Mouse (Mus musculus) hindbrain, embryonic 14.5 days (tissue): ENCODE measurements at regions not wholly inside any gene's neighbourhood (a gene's known extent, or its start where the extent isn't known, plus 50 kb on each side); places are given as distances from the start of the nearest gene placed in this dataset.
"Not testable (repeated sequence)": the region's sequence is repeated elsewhere in the genome, so short reads cannot be mapped to it uniquely, and the experiment has no call there.

Source experiments
- ATAC-seq: fragments of 200-750 bp; cut with Nextera tagmentation; 2 replicates; pipeline ENCODE4 v1.8.0; 2017; ENCODE audit warnings: moderate number of reproducible peaks, mild to moderate bottlenecking, moderate TSS enrichment, moderate library complexity; ENCODE audit not compliant: low FRiP score
- DNase-seq: peaks from one replicate; pipeline ENCODE4 v3.0.0-alpha.2; 2015; ENCODE audit warnings: low spot score
- H3K27ac ChIP-seq: fragments of 300-500 bp; sonication (generic); 2 replicates; pipeline ENCODE4 v1.5.1; 2014; ENCODE audit warnings: mild to moderate bottlenecking, moderate library complexity
- H3K27me3 ChIP-seq: fragments of 300-500 bp; sonication (generic); 2 replicates; pipeline ENCODE4 v1.6.1; 2014; ENCODE audit warnings: mild to moderate bottlenecking, low read length, mixed read lengths; ENCODE audit not compliant: control insufficient read depth, insufficient read depth
- H3K36me3 ChIP-seq: fragments of 300-500 bp; sonication (generic); replicated peaks from 2 replicates; pipeline ENCODE4 v1.6.1; 2014; ENCODE audit not compliant: control insufficient read depth, insufficient read depth
- H3K4me1 ChIP-seq: fragments of 300-500 bp; sonication (generic); replicated peaks from 2 replicates; pipeline ENCODE4 v1.6.1; 2014; ENCODE audit warnings: antibody characterized with exemption, low read length, mixed read lengths; ENCODE audit not compliant: control insufficient read depth, insufficient read depth
- H3K4me2 ChIP-seq: fragments of 300-500 bp; sonication (generic); replicated peaks from 2 replicates; pipeline ENCODE4 v1.6.1; 2014; ENCODE audit warnings: mild to moderate bottlenecking, moderate library complexity
- H3K4me3 ChIP-seq: fragments of 300-500 bp; sonication (generic); replicated peaks from 2 replicates; pipeline ENCODE4 v1.5.1; 2014; ENCODE audit warnings: mild to moderate bottlenecking, low read length
- H3K9ac ChIP-seq: fragments of 300-500 bp; sonication (generic); 2 replicates; pipeline ENCODE4 v1.6.1; 2014
- H3K9me3 ChIP-seq: fragments of 300-500 bp; sonication (generic); 2 replicates; pipeline ENCODE4 v1.6.1; 2016; ENCODE audit warnings: low read length; ENCODE audit not compliant: control insufficient read depth
- WGBS: fragments of 180-500 bp; shearing (Covaris S2); extraction: QIAGEN DNeasy Blood & Tissue Kit; methylation state at CpG from one replicate; pipeline ENCODE4 v1.1.7; 2014; 5-methylcytosine and 5-hydroxymethylcytosine counted together

DNA sequence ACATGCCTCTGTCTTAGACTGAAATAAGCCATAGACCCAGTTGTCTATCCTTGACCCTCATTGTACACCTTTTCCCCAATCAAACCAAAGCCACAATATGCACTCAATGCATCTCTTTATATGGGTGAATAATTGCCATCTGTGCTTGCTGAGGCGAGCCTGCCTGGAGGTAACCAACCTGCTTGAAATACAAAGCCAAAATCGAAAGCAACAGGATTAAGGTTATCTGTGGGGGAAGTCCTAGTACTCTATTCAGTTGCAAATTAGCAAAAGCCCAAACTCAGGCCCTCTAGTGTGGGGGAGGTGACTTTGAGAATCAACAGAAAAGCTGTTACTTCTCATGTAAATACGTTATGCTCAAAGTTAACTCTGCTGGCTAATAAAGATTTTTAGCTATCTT is 246.2 kb upstream of the Fundc1 start:
- DNase-seq (no peak), ATAC-seq (no peak)
- Histone ChIP-seq H3K27ac (no peak overlapping the region), H3K9ac (no peak overlapping the region), H3K4me1 (no peaks in the 10 kb centered on the region), H3K4me2 (no peak overlapping the region), H3K4me3 (no peak overlapping the region), H3K36me3 (no peaks in the 10 kb centered on the region), H3K27me3 (no peaks in the 10 kb centered on the region), H3K9me3 (no peaks in the 10 kb centered on the region)
- WGBS = 37% methylated on average over 3 of the region's 3 CpGs

GRCm38 (mm10) chrX:17817651-17818050 is 245.5 kb upstream of the Fundc1 start:
- Histone ChIP-seq H3K9ac (no peak overlapping the region), H3K36me3 (no peaks in the 10 kb centered on the region), H3K4me2 (no peak overlapping the region), H3K4me1 (no peaks in the 10 kb centered on the region), H3K4me3 (no peak overlapping the region), H3K27ac (no peak overlapping the region), H3K27me3 (no peaks in the 10 kb centered on the region), H3K9me3 (no peaks in the 10 kb centered on the region)
- ATAC-seq (no peak), DNase-seq (no peak)
- 89% methylated on average over 3 of the region's 3 CpGs for WGBS

DNA sequence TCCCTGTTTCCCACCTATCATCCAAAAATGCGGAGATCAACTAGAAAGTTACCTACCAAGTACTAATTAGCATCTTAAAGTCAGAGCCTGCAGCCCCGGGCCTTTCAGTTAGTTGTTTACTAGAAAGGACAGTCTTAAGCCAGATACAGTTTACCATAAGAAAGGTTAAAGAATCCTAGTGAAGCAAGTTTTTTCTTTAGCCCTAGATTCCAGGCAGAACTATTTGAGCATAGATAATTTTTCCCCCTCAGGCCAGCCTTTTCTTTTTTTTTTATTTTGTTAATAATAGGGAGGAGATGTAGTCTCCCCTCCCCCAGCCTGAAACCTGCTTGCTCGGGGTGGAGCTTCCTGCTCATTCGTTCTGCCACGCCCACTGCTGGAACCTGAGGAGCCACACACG is 215.9 kb upstream of the Fundc1 start:
- WGBS = 62% methylated on average over 1 of the region's 6 CpGs
- H3K9ac ChIP-seq, H3K27ac ChIP-seq, H3K4me1 ChIP-seq, H3K36me3 ChIP-seq, ATAC-seq, H3K27me3 ChIP-seq, H3K4me2 ChIP-seq, DNase-seq, H3K4me3 ChIP-seq, H3K9me3 ChIP-seq: not testable (repeated sequence)

DNA sequence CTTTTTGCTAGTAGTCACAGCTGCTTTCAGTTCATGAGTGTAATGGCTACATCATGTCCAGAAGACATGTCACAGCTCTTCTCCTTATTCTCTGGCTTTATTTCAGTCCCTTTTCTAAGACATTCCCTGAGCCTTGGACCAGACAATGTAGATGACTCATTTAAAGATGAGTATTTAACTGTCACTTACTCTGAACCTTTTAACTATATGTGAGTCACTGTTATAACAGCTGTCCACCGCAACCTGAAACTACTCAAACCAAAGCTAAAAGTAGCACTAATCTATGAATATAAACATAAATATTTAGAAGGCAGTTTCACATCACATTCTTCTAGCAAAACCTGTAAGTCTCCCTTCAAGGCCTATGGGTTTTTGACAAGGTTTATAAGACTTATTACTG is 203.8 kb upstream of the Fundc1 start:
- 100% methylated on average over 1 of the region's 1 CpGs for WGBS
- Histone ChIP-seq H3K4me2 (no peak overlapping the region), H3K27me3 (no peaks in the 10 kb centered on the region)

DNA sequence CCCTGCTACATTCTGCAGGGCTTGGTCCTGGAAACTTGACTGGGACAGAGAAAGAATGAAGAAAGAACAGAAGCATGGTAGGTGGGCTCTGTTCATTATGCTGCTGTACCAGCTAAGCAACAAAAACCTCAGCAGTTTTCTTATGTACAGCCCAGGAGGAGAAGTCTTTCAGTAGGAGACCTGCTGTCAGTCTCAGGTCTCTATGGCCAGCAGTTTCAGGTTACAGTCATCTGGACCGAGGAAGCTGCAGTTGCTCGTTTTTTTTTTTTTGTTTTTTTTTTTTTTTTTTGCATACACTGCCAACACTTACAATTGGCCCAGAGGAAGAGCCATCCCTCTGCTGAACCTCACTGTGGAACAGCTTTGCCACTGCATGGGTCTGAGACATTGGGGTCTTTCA is 180.7 kb upstream of the Fundc1 start:
- Histone ChIP-seq H3K36me3 (no peaks in the 10 kb centered on the region), H3K9me3 (no peaks in the 10 kb centered on the region), H3K27me3 (no peaks in the 10 kb centered on the region), H3K4me2 (no peak overlapping the region), H3K27ac (no peak overlapping the region), H3K4me1 (no peaks in the 10 kb centered on the region), H3K4me3 (no peak overlapping the region), H3K9ac (no peak overlapping the region)
- ATAC-seq (no peak), DNase-seq (no peak)
- 42% methylated on average over 2 of the region's 2 CpGs for WGBS

More for the DNA sequence above, 203.8 kb upstream of the Fundc1 start:
- 0 out of 2 replicates have a peak, but pooled peaks cover 4% of the 10 kb centered on the region for H3K9me3 ChIP-seq
- DNase-seq (no peak), ATAC-seq (no peak)
- no peaks in the 10 kb centered on the region for H3K4me1 ChIP-seq
- H3K27ac ChIP-seq = no peak overlapping the region
- no peaks in the 10 kb centered on the region for H3K36me3 ChIP-seq
- no peak overlapping the region for H3K9ac ChIP-seq
- no peak overlapping the region for H3K4me3 ChIP-seq

GRCm38 (mm10) chrX:17751466-17751865 is 179.3 kb upstream of the Fundc1 start:
- DNase-seq (no peak), ATAC-seq (no peak)
- no peaks in the 10 kb centered on the region for H3K27me3 ChIP-seq
- no peak overlapping the region for H3K9ac ChIP-seq
- no peaks in the 10 kb centered on the region for H3K36me3 ChIP-seq
- H3K9me3 ChIP-seq = no peaks in the 10 kb centered on the region
- H3K4me3 ChIP-seq = no peak overlapping the region
- H3K27ac ChIP-seq = no peak overlapping the region
- no peak overlapping the region for H3K4me2 ChIP-seq
- no peaks in the 10 kb centered on the region for H3K4me1 ChIP-seq
- WGBS = 72% methylated on average over 5 of the region's 5 CpGs

DNA sequence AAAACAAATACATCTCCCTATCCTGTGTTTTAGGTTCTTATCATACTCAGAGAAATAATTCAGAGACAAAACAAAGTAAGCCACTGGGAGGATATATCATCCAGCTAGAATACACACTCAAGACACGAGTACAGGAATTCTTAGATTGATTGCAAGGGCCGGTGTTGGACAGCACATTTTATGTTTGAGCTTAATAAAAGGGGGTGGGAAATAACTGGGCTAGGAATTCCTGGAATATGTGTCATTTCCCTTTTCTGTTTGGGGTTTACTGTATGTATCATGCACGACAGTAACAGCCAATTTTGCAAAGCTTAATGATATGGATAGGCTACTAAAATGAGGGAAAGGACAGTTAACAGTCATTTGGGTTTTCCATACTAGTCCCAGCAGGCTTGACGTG is 158.1 kb upstream of the Fundc1 start:
- no peaks in the 10 kb centered on the region for H3K36me3 ChIP-seq
- H3K9me3 ChIP-seq = no peaks in the 10 kb centered on the region
- H3K4me3 ChIP-seq = no peak overlapping the region
- 79% methylated on average over 4 of the region's 4 CpGs for WGBS
- no peaks in the 10 kb centered on the region; the same call in 1 of the 2 replicates for H3K4me1 ChIP-seq
- ATAC-seq (no peak), DNase-seq (no peak)
- H3K9ac ChIP-seq = no peak overlapping the region
- no peaks in the 10 kb centered on the region for H3K27me3 ChIP-seq
- H3K27ac ChIP-seq = no peak overlapping the region
- no peak overlapping the region for H3K4me2 ChIP-seq

GRCm38 (mm10) chrX:17725780-17726220 is 153.7 kb upstream of the Fundc1 start:
- no peaks in the 10 kb centered on the region for H3K9me3 ChIP-seq
- ATAC-seq (no peak), DNase-seq (no peak)
- no peaks in the 10 kb centered on the region for H3K36me3 ChIP-seq
- WGBS = 56% methylated on average over 5 of the region's 5 CpGs
- H3K4me2 ChIP-seq = no peak overlapping the region
- H3K27ac ChIP-seq = no peak overlapping the region
- H3K9ac ChIP-seq = no peak overlapping the region
- H3K27me3 ChIP-seq = no peaks in the 10 kb centered on the region
- H3K4me1 ChIP-seq = no peaks in the 10 kb centered on the region; the same call in 1 of the 2 replicates
- H3K4me3 ChIP-seq = no peak overlapping the region

- DNase-seq = no peak
- H3K9ac ChIP-seq = no peak overlapping the region
- no peaks in the 10 kb centered on the region for H3K9me3 ChIP-seq
- no peak overlapping the region for H3K27ac ChIP-seq
- no peaks in the 10 kb centered on the region for H3K36me3 ChIP-seq
- no peaks in the 10 kb centered on the region; the same call in 1 of the 2 replicates for H3K4me1 ChIP-seq
- H3K4me3 ChIP-seq = no peak overlapping the region
- peak; percentile 66; the same call in 1 of the 2 replicates for ATAC-seq
- no peak overlapping the region for H3K4me2 ChIP-seq
- H3K27me3 ChIP-seq = no peaks in the 10 kb centered on the region
- 28% methylated on average over 7 of the region's 7 CpGs for WGBS
Measured at GRCm38 (mm10) chrX:17724990-17725779, 153.1 kb upstream of the Fundc1 start.
